Mouse (Mus musculus) midbrain, embryonic 10.5 days (tissue): Measurements from ENCODE around the gene Rnf166. TPM values are rescaled to one million over a fixed set of nuclear protein-coding genes. Genes with fewer than 3 reads are reported as not detected.

Experiments
- DNase-seq: peaks from one replicate; pipeline ENCODE4 v3.0.0-alpha.2; 2017; ENCODE audit warnings: low spot score
- H3K27ac ChIP-seq: fragments of 300-500 bp; sonication (generic); replicated peaks from 2 replicates; pipeline ENCODE4 v1.5.1; 2016; ENCODE audit warnings: mild to moderate bottlenecking
- H3K27me3 ChIP-seq: fragments of 300-500 bp; sonication (generic); 2 replicates; pipeline ENCODE4 v1.6.1; 2016; ENCODE audit warnings: low read depth, mild to moderate bottlenecking; ENCODE audit not compliant: poor library complexity, severe bottlenecking
- H3K36me3 ChIP-seq: fragments of 300-500 bp; sonication (generic); 2 replicates; pipeline ENCODE4 v1.6.1; 2016; ENCODE audit warnings: mild to moderate bottlenecking, moderate library complexity
- H3K4me1 ChIP-seq: fragments of 300-500 bp; sonication (generic); 2 replicates; pipeline ENCODE4 v1.6.1; 2016
- H3K4me3 ChIP-seq: fragments of 300-500 bp; sonication (generic); 2 replicates; pipeline ENCODE4 v1.5.1; 2016; ENCODE audit warnings: mild to moderate bottlenecking, moderate library complexity
- H3K9me3 ChIP-seq: fragments of 300-500 bp; sonication (generic); replicated peaks from 2 replicates; pipeline ENCODE4 v1.6.1; 2016; ENCODE audit warnings: mild to moderate bottlenecking
- WGBS: fragments of 180-500 bp; shearing (Covaris S2); methylation state at CpG from one replicate; pipeline ENCODE4 v1.1.7; 2016; 5-methylcytosine and 5-hydroxymethylcytosine counted together
- polyA plus RNA-seq: library from polyadenylated mRNA; unstranded; fragments of >200 nt; fragmentation: Nextera tagmentation; extraction: Ambion mirVana; gene quantifications from 2 replicates; pipeline ENCODE4 v1.2.1, GENCODE M21; 2016

Gene Rnf166
- polyA plus RNA-seq, 1 experiment from 2014 or later: 31.7 TPM

DNA sequence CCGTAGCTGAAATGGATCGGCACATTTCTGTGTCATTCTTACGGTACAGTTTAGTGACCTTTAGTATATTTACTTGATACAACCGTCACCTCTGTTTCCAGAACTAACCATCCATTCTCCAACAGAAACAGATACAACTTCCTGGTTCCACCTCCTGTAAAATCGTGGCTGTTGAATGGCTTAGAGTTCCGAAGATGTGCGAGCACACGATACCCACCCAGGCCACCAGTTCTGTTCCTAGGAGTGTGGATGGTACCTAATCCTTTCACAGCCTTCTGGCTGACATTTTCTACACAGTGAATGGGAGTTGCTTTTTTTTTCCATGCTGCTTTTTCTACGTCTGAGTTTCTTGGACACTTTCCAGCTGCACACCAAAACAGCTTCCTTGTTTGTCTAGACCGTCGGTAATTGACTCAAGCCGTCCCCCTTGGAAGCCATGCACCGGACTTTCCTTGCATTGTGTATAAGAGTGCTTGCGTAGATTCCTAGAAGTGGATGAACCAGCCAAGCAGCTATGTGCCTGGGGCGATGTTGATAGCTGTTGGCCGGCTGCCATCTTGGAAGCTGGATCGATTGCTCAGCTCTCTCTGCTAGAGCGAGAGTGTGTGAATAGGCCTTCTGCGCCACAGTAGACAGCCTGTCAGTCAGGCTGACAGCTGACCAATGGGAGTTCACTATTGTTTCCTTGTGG, 31.7 kb downstream of the Rnf166 start:
- no peaks in the 10 kb centered on the region for H3K9me3 ChIP-seq
- peak overlapping the region; percentile 93 for H3K27ac ChIP-seq
- WGBS: 53% methylated on average over 19 of the region's 19 CpGs
- H3K36me3 ChIP-seq: peaks cover 10% of the 10 kb centered on the region
- H3K4me1 ChIP-seq: peaks cover 34% of the 10 kb centered on the region
- peak overlapping the region; percentile 87 for H3K4me3 ChIP-seq
- DNase-seq: peak; percentile 60
- no peaks in the 10 kb centered on the region for H3K27me3 ChIP-seq

- H3K27me3 ChIP-seq: no peaks in the 10 kb centered on the region
- WGBS: under 1% methylated on average over 47 of the region's 47 CpGs
- DNase-seq: peak; percentile 99
- peaks cover 34% of the 10 kb centered on the region for H3K4me1 ChIP-seq
- peak within 1 kb of the TSS; percentile 87 for H3K4me3 ChIP-seq
- H3K9me3 ChIP-seq: no peaks in the 10 kb centered on the region
- H3K27ac ChIP-seq: peak within 1 kb of the TSS; percentile 93
- H3K36me3 ChIP-seq: peaks cover 17% of the 10 kb centered on the region
Measured at GRCm38 (mm10) chr8:122443262-122444006, 32.4 kb downstream of the Rnf166 start, which contains the start of gene Mvd. Gene Mvd, minus strand, starts transcription at chr8:122443422.

- DNase-seq: no peak
- no peaks in the 10 kb centered on the region for H3K27me3 ChIP-seq
- H3K36me3 ChIP-seq: peaks cover 24% of the 10 kb centered on the region
- peaks cover 34% of the 10 kb centered on the region for H3K4me1 ChIP-seq
- no peaks in the 10 kb centered on the region for H3K9me3 ChIP-seq
- peak overlapping the region; percentile 87 for H3K4me3 ChIP-seq
- H3K27ac ChIP-seq: peak overlapping the region; percentile 93
- WGBS: under 1% methylated on average over 12 of the region's 12 CpGs
Measured at GRCm38 (mm10) chr8:122442781-122443180, 33.1 kb downstream of the Rnf166 start.

- H3K9me3 ChIP-seq: no peaks in the 10 kb centered on the region
- DNase-seq: no peak
- H3K36me3 ChIP-seq: peaks cover 28% of the 10 kb centered on the region
- H3K4me3 ChIP-seq: peak overlapping the region; percentile 87
- 21% methylated on average over 7 of the region's 7 CpGs for WGBS
- H3K27me3 ChIP-seq: no peaks in the 10 kb centered on the region
- H3K4me1 ChIP-seq: peaks cover 34% of the 10 kb centered on the region
- H3K27ac ChIP-seq: peak overlapping the region; percentile 93
Measured at GRCm38 (mm10) chr8:122442356-122442755, 33.5 kb downstream of the Rnf166 start.

GRCm38 (mm10) chr8:122441326-122441725, 34.5 kb downstream of the Rnf166 start:
- H3K4me1 ChIP-seq: peaks cover 34% of the 10 kb centered on the region
- H3K27ac ChIP-seq: no peak overlapping the region
- DNase-seq: no peak
- no peaks in the 10 kb centered on the region for H3K27me3 ChIP-seq
- no peaks in the 10 kb centered on the region for H3K9me3 ChIP-seq
- WGBS: 93% methylated on average over 1 of the region's 1 CpGs
- no peak overlapping the region for H3K4me3 ChIP-seq
- peaks cover 39% of the 10 kb centered on the region for H3K36me3 ChIP-seq

GRCm38 (mm10) chr8:122439336-122439735, 36.5 kb downstream of the Rnf166 start:
- 95% methylated on average over 16 of the region's 16 CpGs for WGBS
- H3K4me1 ChIP-seq: peaks cover 15% of the 10 kb centered on the region

DNA sequence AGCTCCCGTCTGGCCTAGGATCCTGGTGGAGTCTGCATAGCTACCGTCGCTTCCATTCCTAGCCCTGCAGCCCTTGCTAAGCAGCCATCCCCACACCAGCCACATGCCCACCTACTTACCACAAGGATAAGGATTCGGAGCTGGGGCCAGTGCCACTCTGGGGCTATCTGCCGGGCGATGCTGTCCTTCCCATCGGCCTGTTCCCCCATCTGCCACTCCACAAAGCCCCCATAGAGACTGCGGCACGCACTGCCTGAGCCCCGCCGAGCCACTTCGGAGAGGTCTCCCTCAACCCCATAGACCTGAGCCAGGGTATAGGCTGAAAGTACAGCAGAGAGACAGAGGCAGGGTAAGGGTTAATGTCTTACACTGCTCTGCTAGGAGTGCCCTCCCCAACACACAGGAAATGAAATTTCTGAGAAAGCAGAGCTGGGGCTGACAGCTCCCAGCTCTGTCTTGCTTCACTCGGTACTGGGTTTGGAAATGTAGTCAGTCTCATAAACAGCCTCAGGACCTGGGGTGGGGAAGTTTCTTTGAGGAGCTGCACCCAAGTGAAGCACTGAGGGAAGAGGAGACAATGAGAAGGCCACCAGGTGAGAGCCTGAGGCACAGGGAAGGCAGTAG, 38.0 kb downstream of the Rnf166 start:
- Histone ChIP-seq H3K27ac (no peak overlapping the region), H3K4me3 (no peak overlapping the region), H3K9me3 (no peaks in the 10 kb centered on the region), H3K27me3 (no peaks in the 10 kb centered on the region; the same call in 1 of the 2 replicates), H3K4me1 (peaks cover 18% of the 10 kb centered on the region), H3K36me3 (peaks cover 70% of the 10 kb centered on the region)
- no peak for DNase-seq
- whole genome bisulfite sequencing: 94% methylated on average over 13 of the region's 13 CpGs

More at GRCm38 (mm10) chr8:122439336-122439735, 36.5 kb downstream of the Rnf166 start:
- Histone ChIP-seq H3K36me3 (peaks cover 58% of the 10 kb centered on the region), H3K4me3 (no peak overlapping the region), H3K9me3 (no peaks in the 10 kb centered on the region), H3K27ac (no peak overlapping the region), H3K27me3 (no peaks in the 10 kb centered on the region)
- DNase-seq: no peak

- H3K9me3 ChIP-seq: no peaks in the 10 kb centered on the region
- no peak overlapping the region for H3K27ac ChIP-seq
- H3K4me3 ChIP-seq: no peak overlapping the region
- peaks cover 4% of the 10 kb centered on the region; the same call in 1 of the 2 replicates for H3K27me3 ChIP-seq
- peaks cover 70% of the 10 kb centered on the region for H3K36me3 ChIP-seq
- no peak for DNase-seq
- WGBS: 89% methylated on average over 20 of the region's 20 CpGs
- H3K4me1 ChIP-seq: peaks cover 19% of the 10 kb centered on the region
Measured at GRCm38 (mm10) chr8:122436586-122437125, 39.2 kb downstream of the Rnf166 start.

GRCm38 (mm10) chr8:122436146-122436545, 39.7 kb downstream of the Rnf166 start:
- Histone ChIP-seq H3K9me3 (no peaks in the 10 kb centered on the region), H3K36me3 (peaks cover 70% of the 10 kb centered on the region), H3K27me3 (peaks cover 9% of the 10 kb centered on the region; the same call in 1 of the 2 replicates), H3K4me3 (no peak overlapping the region), H3K4me1 (peaks cover 25% of the 10 kb centered on the region), H3K27ac (no peak overlapping the region)
- DNase-seq: no peak
- WGBS: 96% methylated on average over 9 of the region's 9 CpGs

DNA sequence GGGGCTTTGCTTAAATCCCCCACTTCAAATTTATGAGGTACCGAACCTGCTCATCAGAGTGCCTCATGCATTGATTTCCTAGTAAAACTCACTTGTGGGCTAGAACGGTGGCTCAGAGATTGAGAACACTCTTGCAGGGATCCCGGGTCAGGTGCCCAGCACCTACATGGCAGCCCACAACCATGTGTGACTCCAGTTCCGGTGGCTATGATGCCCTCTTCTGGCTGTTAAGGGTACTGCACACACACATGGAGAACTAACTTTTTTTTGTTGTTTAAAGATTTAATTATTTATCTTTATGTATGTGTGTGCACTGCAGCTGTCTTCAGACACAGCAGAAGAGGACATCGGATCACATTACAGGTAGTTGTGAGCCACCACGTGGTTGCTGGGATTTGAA, 40.5 kb downstream of the Rnf166 start:
- H3K4me1 ChIP-seq: peaks cover 28% of the 10 kb centered on the region
- peaks cover 9% of the 10 kb centered on the region; the same call in 1 of the 2 replicates for H3K27me3 ChIP-seq
- 92% methylated on average over 6 of the region's 6 CpGs for WGBS

DNA sequence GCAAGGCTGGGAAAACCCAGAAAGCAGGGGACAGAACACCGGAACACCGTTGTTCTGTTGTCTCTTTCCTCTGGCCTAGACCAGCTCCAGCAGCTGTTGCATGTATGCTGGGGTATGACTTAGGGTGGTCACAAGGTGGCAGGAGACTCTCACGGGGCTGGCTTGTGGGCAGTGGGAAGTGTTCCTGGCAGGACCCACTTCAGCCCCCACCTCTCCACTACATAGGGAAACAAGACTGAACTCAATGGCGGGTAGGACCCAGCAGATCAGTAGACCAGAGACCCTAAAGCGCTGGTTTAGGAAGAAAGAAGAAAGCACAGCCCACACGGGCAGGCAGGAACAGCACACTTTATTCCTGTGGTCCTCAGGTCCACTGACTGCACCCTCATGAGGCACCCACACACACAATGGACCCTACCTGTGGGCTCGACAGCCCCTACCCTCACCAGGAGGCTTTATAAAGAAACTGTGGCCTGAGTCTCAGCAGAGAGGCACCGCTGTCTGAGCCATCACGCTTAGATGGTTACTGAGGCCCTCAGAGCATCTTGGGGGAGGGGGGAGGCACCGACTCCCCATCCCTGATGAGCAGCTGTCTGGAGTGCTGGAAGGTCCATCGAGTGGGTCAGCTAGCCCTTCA, 42.5 kb downstream of the Rnf166 start:
- peak overlapping the region; percentile 57; the same call in 1 of the 2 replicates for H3K4me3 ChIP-seq
- no peaks in the 10 kb centered on the region for H3K9me3 ChIP-seq
- peak; percentile 25 for DNase-seq
- H3K4me1 ChIP-seq: peaks cover 28% of the 10 kb centered on the region
- WGBS: 72% methylated on average over 11 of the region's 11 CpGs
- H3K36me3 ChIP-seq: peaks cover 52% of the 10 kb centered on the region
- H3K27ac ChIP-seq: no peak overlapping the region; the same call in 1 of the 2 replicates
- H3K27me3 ChIP-seq: peaks cover 9% of the 10 kb centered on the region; the same call in 1 of the 2 replicates

More for the DNA sequence above, 40.5 kb downstream of the Rnf166 start:
- peaks cover 70% of the 10 kb centered on the region for H3K36me3 ChIP-seq
- DNase-seq: no peak
- H3K27ac ChIP-seq: no peak overlapping the region
- H3K4me3 ChIP-seq: no peak overlapping the region
- H3K9me3 ChIP-seq: no peaks in the 10 kb centered on the region
